Mouse (Mus musculus): Measurements from ENCODE around the gene Acin1. TPM values are rescaled to one million over a fixed set of nuclear protein-coding genes. Genes with fewer than 3 reads are reported as not detected.

The Acin1 gene
- polyA plus RNA-seq, 1 experiment from 2014 or later: 216 TPM

DNA sequence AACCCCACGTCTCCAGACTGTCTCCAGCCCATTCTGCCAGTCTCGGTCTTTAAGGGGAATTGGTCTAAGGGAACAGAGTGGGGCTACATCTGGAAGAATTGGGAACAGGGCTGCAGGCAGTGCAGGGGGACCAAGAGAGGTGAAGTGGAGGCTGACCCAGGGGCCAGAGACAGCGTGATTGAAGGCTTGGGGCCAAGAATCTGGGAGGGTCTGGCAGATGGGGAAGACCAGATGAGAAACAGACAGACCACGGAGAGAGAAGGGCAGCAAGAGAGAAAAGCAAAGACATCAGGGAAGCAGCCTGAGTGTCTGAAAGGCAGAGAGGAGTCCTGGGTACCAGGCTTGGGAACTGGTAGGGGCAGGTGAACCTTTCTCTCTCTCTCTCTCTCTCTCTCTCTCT, 46.6 kb downstream of the Acin1 start:
- Histone ChIP-seq H3K4me3 (peak overlapping the region; percentile 72), H3K36me3 (ENCODE audit: poor library complexity, severe bottlenecking) (peaks cover 64% of the 10 kb centered on the region), H3K27me3 (no peaks in the 10 kb centered on the region), H3K4me2 (peak overlapping the region; percentile 93), H3K4me1 (peaks cover 31% of the 10 kb centered on the region), H3K9ac (peak overlapping the region; percentile 93), H3K27ac (no peak overlapping the region), H3K9me3 (replicated peaks) (no peaks in the 10 kb centered on the region)
- WGBS: 14% methylated on average over 4 of the region's 4 CpGs
- ATAC-seq: no peak

GRCm38 (mm10) chr14:54638210-54638609, 48.5 kb downstream of the Acin1 start:
- Histone ChIP-seq H3K36me3 (ENCODE audit: poor library complexity, severe bottlenecking) (peaks cover 61% of the 10 kb centered on the region), H3K4me2 (no peak overlapping the region), H3K9me3 (replicated peaks) (no peaks in the 10 kb centered on the region), H3K4me3 (no peak overlapping the region), H3K4me1 (peaks cover 31% of the 10 kb centered on the region), H3K27ac (no peak overlapping the region), H3K27me3 (no peaks in the 10 kb centered on the region), H3K9ac (no peak overlapping the region)
- no peak for ATAC-seq
- WGBS: 81% methylated on average over 5 of the region's 5 CpGs

DNA sequence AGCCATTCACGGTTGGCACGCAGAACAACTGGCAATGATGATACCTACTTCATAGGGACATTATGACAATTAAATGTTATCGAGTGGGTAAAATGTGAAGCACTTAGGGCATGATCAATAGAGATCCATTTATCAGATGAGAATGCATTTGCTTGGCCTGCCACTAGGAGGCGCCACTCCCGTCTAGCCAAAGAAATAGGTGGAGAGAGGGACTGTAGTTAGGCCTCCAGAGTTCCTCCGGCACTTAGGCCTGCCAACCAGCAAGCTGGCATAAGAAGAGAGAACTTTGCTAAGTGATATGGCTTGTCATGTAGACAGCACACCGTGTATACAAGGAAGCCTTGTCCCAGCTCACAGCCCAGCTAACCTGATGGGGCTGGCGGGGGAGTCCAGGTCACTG, 49.8 kb downstream of the Acin1 start:
- Histone ChIP-seq H3K36me3 (ENCODE audit: poor library complexity, severe bottlenecking) (peaks cover 62% of the 10 kb centered on the region), H3K9ac (no peak overlapping the region), H3K27me3 (no peaks in the 10 kb centered on the region), H3K27ac (no peak overlapping the region), H3K9me3 (replicated peaks) (no peaks in the 10 kb centered on the region), H3K4me3 (no peak overlapping the region), H3K4me1 (peaks cover 27% of the 10 kb centered on the region), H3K4me2 (no peak overlapping the region)
- WGBS: 51% methylated on average over 8 of the region's 8 CpGs
- no peak for ATAC-seq

- Histone ChIP-seq H3K9me3 (replicated peaks) (no peaks in the 10 kb centered on the region), H3K9ac (no peak overlapping the region), H3K27me3 (no peaks in the 10 kb centered on the region), H3K4me1 (peaks cover 10% of the 10 kb centered on the region), H3K36me3 (ENCODE audit: poor library complexity, severe bottlenecking) (peaks cover 86% of the 10 kb centered on the region), H3K4me2 (no peak overlapping the region), H3K4me3 (no peak overlapping the region), H3K27ac (no peak overlapping the region)
- no peak for ATAC-seq
- 90% methylated on average over 4 of the region's 4 CpGs for WGBS
Observed at GRCm38 (mm10) chr14:54634182-54634581, 52.5 kb downstream of the Acin1 start.

DNA sequence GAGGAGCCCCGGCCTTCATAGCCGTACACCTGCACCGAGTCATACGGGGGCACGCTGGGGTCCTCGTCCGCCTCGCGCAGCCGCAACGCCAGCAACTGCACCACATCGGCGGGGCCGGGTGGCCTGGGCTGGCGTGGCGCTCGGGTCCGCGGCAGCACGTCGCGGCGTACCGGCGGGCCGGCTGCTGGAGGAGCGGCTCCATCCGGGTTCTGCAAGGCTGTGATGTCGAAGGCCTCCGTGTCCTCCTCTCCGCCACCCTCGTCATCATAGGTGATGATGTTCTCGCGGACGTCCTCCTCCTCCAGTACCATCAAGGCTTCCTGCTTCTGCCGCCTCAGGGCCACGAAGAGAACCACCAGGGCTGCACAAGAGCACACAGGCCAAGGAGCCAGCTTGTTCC, 54.5 kb downstream of the Acin1 start:
- no peaks in the 10 kb centered on the region for H3K27me3 ChIP-seq
- H3K9me3 ChIP-seq (replicated peaks): no peaks in the 10 kb centered on the region
- no peaks in the 10 kb centered on the region for H3K4me1 ChIP-seq
- no peak overlapping the region for H3K27ac ChIP-seq
- 91% methylated on average over 37 of the region's 37 CpGs for WGBS
- H3K4me2 ChIP-seq: no peak overlapping the region
- no peak overlapping the region for H3K4me3 ChIP-seq
- H3K36me3 ChIP-seq (ENCODE audit: poor library complexity, severe bottlenecking): peaks cover 70% of the 10 kb centered on the region
- no peak; the same call in 1 of the 2 replicates for ATAC-seq
- H3K9ac ChIP-seq: no peak overlapping the region

GRCm38 (mm10) chr14:54631240-54631599, 55.5 kb downstream of the Acin1 start:
- Histone ChIP-seq H3K4me1 (no peaks in the 10 kb centered on the region), H3K9me3 (replicated peaks) (no peaks in the 10 kb centered on the region), H3K27ac (0 out of 2 replicates have a peak overlapping the region, but pooled peaks have one; percentile 31), H3K9ac (no peak overlapping the region; the same call in 1 of the 2 replicates), H3K4me2 (no peak overlapping the region), H3K27me3 (no peaks in the 10 kb centered on the region), H3K36me3 (ENCODE audit: poor library complexity, severe bottlenecking) (peaks cover 61% of the 10 kb centered on the region), H3K4me3 (no peak overlapping the region)
- 68% methylated on average over 4 of the region's 4 CpGs for WGBS
- ATAC-seq: no peak

DNA sequence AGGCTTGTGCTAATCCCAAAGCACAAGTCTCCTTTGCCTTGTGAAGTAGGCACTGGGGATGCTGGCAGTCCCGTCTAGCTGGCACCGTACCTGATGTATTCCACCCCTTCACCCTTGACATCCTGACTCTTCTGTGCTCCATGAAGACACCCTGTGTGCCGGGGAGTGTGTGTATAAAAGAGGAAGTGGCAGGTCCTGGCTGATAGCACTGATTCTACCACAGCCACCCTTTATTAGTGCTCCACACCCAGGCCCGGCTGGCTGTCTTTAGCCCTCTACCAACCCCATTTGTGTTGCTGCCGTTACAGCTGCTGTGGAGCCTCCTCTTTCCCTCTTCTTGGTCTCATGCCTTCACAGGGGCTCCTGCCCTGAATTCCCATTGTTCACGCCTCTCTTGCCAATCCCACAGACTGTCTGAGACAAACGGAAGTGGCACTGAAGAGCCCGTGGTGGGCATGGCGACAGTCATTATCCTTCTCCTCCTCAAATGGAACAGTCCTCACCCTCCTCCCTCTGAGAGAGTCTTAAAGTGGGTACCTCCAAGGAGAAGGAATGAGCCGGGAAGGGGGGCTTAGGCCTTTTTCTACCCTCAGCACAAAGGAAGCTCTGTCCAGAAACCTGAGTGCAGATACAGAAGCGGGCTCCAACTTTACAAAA, 56.0 kb downstream of the Acin1 start:
- Histone ChIP-seq H3K4me3 (no peak overlapping the region), H3K4me2 (no peak overlapping the region), H3K9ac (no peak overlapping the region; the same call in 1 of the 2 replicates), H3K4me1 (no peaks in the 10 kb centered on the region), H3K27ac (peak overlapping the region; percentile 31; the same call in 1 of the 2 replicates), H3K27me3 (no peaks in the 10 kb centered on the region), H3K9me3 (replicated peaks) (no peaks in the 10 kb centered on the region), H3K36me3 (ENCODE audit: poor library complexity, severe bottlenecking) (peaks cover 56% of the 10 kb centered on the region)
- 71% methylated on average over 11 of the region's 11 CpGs for WGBS
- 0 out of 2 replicates have a peak, but pooled peaks have one; percentile 25 for ATAC-seq

GRCm38 (mm10) chr14:54629797-54630196, 56.9 kb downstream of the Acin1 start:
- 91% methylated on average over 2 of the region's 2 CpGs for WGBS
- H3K36me3 ChIP-seq (ENCODE audit: poor library complexity, severe bottlenecking): peaks cover 50% of the 10 kb centered on the region
- no peak overlapping the region for H3K4me3 ChIP-seq
- no peak for ATAC-seq
- no peak overlapping the region for H3K4me2 ChIP-seq
- no peak overlapping the region for H3K9ac ChIP-seq
- no peaks in the 10 kb centered on the region for H3K27me3 ChIP-seq
- no peak overlapping the region for H3K27ac ChIP-seq
- no peaks in the 10 kb centered on the region for H3K4me1 ChIP-seq
- H3K9me3 ChIP-seq (replicated peaks): no peaks in the 10 kb centered on the region

- H3K27ac ChIP-seq: no peak overlapping the region
- WGBS: 75% methylated on average over 5 of the region's 5 CpGs
- H3K9me3 ChIP-seq (replicated peaks): no peaks in the 10 kb centered on the region
- ATAC-seq: no peak
- H3K4me1 ChIP-seq: no peaks in the 10 kb centered on the region
- peaks cover 35% of the 10 kb centered on the region for H3K36me3 ChIP-seq (ENCODE audit: poor library complexity, severe bottlenecking)
- H3K4me2 ChIP-seq: no peak overlapping the region
- H3K27me3 ChIP-seq: no peaks in the 10 kb centered on the region
- no peak overlapping the region for H3K4me3 ChIP-seq
- no peak overlapping the region for H3K9ac ChIP-seq
Observed at GRCm38 (mm10) chr14:54628103-54628502, 58.6 kb downstream of the Acin1 start.

GRCm38 (mm10) chr14:54624976-54625375, 61.8 kb downstream of the Acin1 start:
- H3K27me3 ChIP-seq: no peaks in the 10 kb centered on the region
- 76% methylated on average over 10 of the region's 10 CpGs for WGBS
- peaks cover 4% of the 10 kb centered on the region; the same call in 1 of the 2 replicates for H3K36me3 ChIP-seq (ENCODE audit: poor library complexity, severe bottlenecking)
- no peak overlapping the region for H3K27ac ChIP-seq
- no peak overlapping the region for H3K4me2 ChIP-seq
- no peaks in the 10 kb centered on the region for H3K4me1 ChIP-seq
- H3K9me3 ChIP-seq (replicated peaks): no peaks in the 10 kb centered on the region
- ATAC-seq: no peak
- no peak overlapping the region for H3K4me3 ChIP-seq
- no peak overlapping the region; the same call in 1 of the 2 replicates for H3K9ac ChIP-seq

- 89% methylated on average over 6 of the region's 6 CpGs for WGBS
- Histone ChIP-seq H3K36me3 (ENCODE audit: poor library complexity, severe bottlenecking) (no peaks in the 10 kb centered on the region), H3K9ac (no peak overlapping the region), H3K4me2 (no peak overlapping the region), H3K4me3 (no peak overlapping the region), H3K27ac (no peak overlapping the region), H3K9me3 (replicated peaks) (no peaks in the 10 kb centered on the region), H3K4me1 (no peaks in the 10 kb centered on the region), H3K27me3 (no peaks in the 10 kb centered on the region)
- no peak for ATAC-seq
Observed at GRCm38 (mm10) chr14:54623334-54623733, 63.4 kb downstream of the Acin1 start.

- H3K27ac ChIP-seq: no peak within 1 kb of the TSS
- H3K4me3 ChIP-seq: no peak within 1 kb of the TSS
- peaks cover 13% of the 10 kb centered on the region for H3K4me1 ChIP-seq
- H3K27me3 ChIP-seq: no peaks in the 10 kb centered on the region
- 90% methylated on average over 1 of the region's 1 CpGs for WGBS
- no peak for ATAC-seq
- no peak within 1 kb of the TSS for H3K9ac ChIP-seq
- H3K4me2 ChIP-seq: no peak within 1 kb of the TSS
- H3K9me3 ChIP-seq (replicated peaks): no peaks in the 10 kb centered on the region
- peaks cover 3% of the 10 kb centered on the region for H3K36me3 ChIP-seq (ENCODE audit: poor library complexity, severe bottlenecking)
Observed at GRCm38 (mm10) chr14:54621133-54621532, 65.6 kb downstream of the Acin1 start, which contains the start of gene Psmb11. TSS of gene Psmb11 (plus strand) at chr14:54621433.

DNA sequence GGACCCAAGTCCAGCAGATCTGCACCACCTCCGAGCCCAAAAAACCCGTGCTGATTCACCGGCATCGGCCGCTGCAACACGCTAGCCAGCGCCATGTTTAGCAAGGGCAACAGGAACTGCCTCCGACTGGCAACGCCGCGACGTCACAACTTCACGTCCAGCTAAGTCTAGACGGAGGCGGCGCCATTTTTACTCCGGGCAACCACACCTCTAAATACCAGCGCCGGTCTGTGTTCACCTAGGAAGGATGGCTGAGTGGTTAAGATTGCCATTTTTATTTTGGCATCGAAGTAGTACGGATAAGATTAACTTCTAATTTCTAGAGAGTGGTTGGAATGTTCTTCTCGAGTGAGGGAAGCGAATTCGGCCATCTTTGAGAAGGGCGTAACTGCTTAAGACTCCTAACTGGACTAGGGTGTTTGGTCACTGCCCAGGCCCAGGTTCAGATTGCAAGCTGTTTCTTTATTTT, 68.8 kb downstream of the Acin1 start, which contains the start of gene Psmb5:
Gene Psmb5, minus strand, starts transcription at position 126 of the 469 bp plus-strand sequence.
- H3K4me3 ChIP-seq: peak within 1 kb of the TSS; percentile 84
- no peaks in the 10 kb centered on the region for H3K9me3 ChIP-seq (replicated peaks)
- H3K4me1 ChIP-seq: peaks cover 19% of the 10 kb centered on the region
- H3K27ac ChIP-seq: peak within 1 kb of the TSS; percentile 63
- H3K27me3 ChIP-seq: no peaks in the 10 kb centered on the region
- H3K36me3 ChIP-seq (ENCODE audit: poor library complexity, severe bottlenecking): peaks cover 32% of the 10 kb centered on the region
- H3K4me2 ChIP-seq: peak within 1 kb of the TSS; percentile 78
- under 1% methylated on average over 25 of the region's 25 CpGs for WGBS
- peak within 1 kb of the TSS; percentile 88 for H3K9ac ChIP-seq
- ATAC-seq: peak; percentile 92
